Mouse (Mus musculus) forebrain, embryonic 13.5 days (tissue): Measurements from ENCODE around the gene Ttc26. TPM values are rescaled to one million over a fixed set of nuclear protein-coding genes. Genes with fewer than 3 reads are reported as not detected.
A peak's percentile ranks its signal among the peaks of the same experiment; 100 is the strongest.

Source experiments
- ATAC-seq: fragments of 200-750 bp; cut with Nextera tagmentation; 2 replicates; pipeline ENCODE4 v1.8.0; 2017
- H3K27ac ChIP-seq: fragments of 300-500 bp; sonication (generic); 2 replicates; pipeline ENCODE4 v1.5.1; 2015; ENCODE audit warnings: inconsistent platforms, mild to moderate bottlenecking, moderate library complexity
- H3K27me3 ChIP-seq: fragments of 300-500 bp; sonication (generic); 2 replicates; pipeline ENCODE4 v1.6.1; 2015; ENCODE audit warnings: mild to moderate bottlenecking, inconsistent platforms
- H3K36me3 ChIP-seq: fragments of 300-500 bp; sonication (generic); 2 replicates; pipeline ENCODE4 v1.6.1; 2015; ENCODE audit warnings: mild to moderate bottlenecking, inconsistent platforms; ENCODE audit not compliant: poor library complexity, severe bottlenecking
- H3K4me1 ChIP-seq: fragments of 300-500 bp; sonication (generic); 2 replicates; pipeline ENCODE4 v1.6.1; 2015; ENCODE audit warnings: inconsistent platforms
- H3K4me2 ChIP-seq: fragments of 300-500 bp; sonication (generic); 2 replicates; pipeline ENCODE4 v1.6.1; 2015; ENCODE audit warnings: inconsistent platforms, mild to moderate bottlenecking, moderate library complexity
- H3K4me3 ChIP-seq: fragments of 300-500 bp; sonication (generic); 2 replicates; pipeline ENCODE4 v1.5.1; 2015; ENCODE audit warnings: mild to moderate bottlenecking, inconsistent platforms
- H3K9ac ChIP-seq: fragments of 300-500 bp; sonication (generic); 2 replicates; pipeline ENCODE4 v1.6.1; 2015; ENCODE audit warnings: mild to moderate bottlenecking, inconsistent platforms
- H3K9me3 ChIP-seq: fragments of 300-500 bp; sonication (generic); replicated peaks from 2 replicates; pipeline ENCODE4 v1.6.1; 2016; ENCODE audit warnings: inconsistent platforms
- WGBS: fragments of 180-500 bp; shearing (Covaris S2); methylation state at CpG from one replicate; pipeline ENCODE4 v1.1.7; 2015; 5-methylcytosine and 5-hydroxymethylcytosine counted together
- polyA plus RNA-seq: library from polyadenylated mRNA; unstranded; fragments of >200 nt; fragmentation: Nextera tagmentation; extraction: Ambion mirVana; gene quantifications from 2 replicates; pipeline ENCODE4 v1.2.1, GENCODE M21; 2015

Gene Ttc26
- 9.5 and 9.7 TPM in 2 replicates for polyA plus RNA-seq

GRCm38 (mm10) chr6:38381129-38381771 lies at the start of gene Ttc26:
TSS of gene Ttc26 (plus strand) at chr6:38381469.
- no peaks in the 10 kb centered on the region for H3K27me3 ChIP-seq
- H3K36me3 ChIP-seq: peaks cover 12% of the 10 kb centered on the region
- H3K4me2 ChIP-seq: peak within 1 kb of the TSS; percentile 73
- no peaks in the 10 kb centered on the region for H3K9me3 ChIP-seq
- WGBS: under 1% methylated on average over 26 of the region's 26 CpGs
- H3K27ac ChIP-seq: peak within 1 kb of the TSS; percentile 52
- peaks cover 7% of the 10 kb centered on the region for H3K4me1 ChIP-seq
- peak within 1 kb of the TSS; percentile 74 for H3K9ac ChIP-seq
- peak within 1 kb of the TSS; percentile 58 for H3K4me3 ChIP-seq
- ATAC-seq: peak; percentile 97

- Histone ChIP-seq H3K27me3 (no peaks in the 10 kb centered on the region), H3K9ac (no peak overlapping the region), H3K36me3 (no peaks in the 10 kb centered on the region), H3K4me1 (no peaks in the 10 kb centered on the region), H3K4me2 (no peak overlapping the region), H3K9me3 (no peaks in the 10 kb centered on the region), H3K4me3 (no peak overlapping the region), H3K27ac (no peak overlapping the region)
- ATAC-seq: no peak
- 91% methylated on average over 6 of the region's 6 CpGs for WGBS
Observed at GRCm38 (mm10) chr6:38335264-38335663, 46.0 kb upstream of the Ttc26 start.

- WGBS: 89% methylated on average over 4 of the region's 4 CpGs
- no peaks in the 10 kb centered on the region for H3K36me3 ChIP-seq
- no peak for ATAC-seq
- no peaks in the 10 kb centered on the region for H3K9me3 ChIP-seq
- no peak overlapping the region for H3K4me3 ChIP-seq
- no peak overlapping the region for H3K4me2 ChIP-seq
- no peak overlapping the region for H3K9ac ChIP-seq
- H3K27me3 ChIP-seq: no peaks in the 10 kb centered on the region
- H3K27ac ChIP-seq: no peak overlapping the region
- no peaks in the 10 kb centered on the region for H3K4me1 ChIP-seq
Observed at GRCm38 (mm10) chr6:38337166-38337705, 44.0 kb upstream of the Ttc26 start.

- WGBS: 86% methylated on average over 6 of the region's 6 CpGs
- Histone ChIP-seq H3K9ac (no peak overlapping the region), H3K27me3 (no peaks in the 10 kb centered on the region), H3K27ac (no peak overlapping the region), H3K4me1 (no peaks in the 10 kb centered on the region), H3K4me3 (no peak overlapping the region), H3K9me3 (no peaks in the 10 kb centered on the region), H3K4me2 (no peak overlapping the region), H3K36me3 (no peaks in the 10 kb centered on the region)
- ATAC-seq: no peak
Observed at GRCm38 (mm10) chr6:38337951-38338350, 43.3 kb upstream of the Ttc26 start.

- no peaks in the 10 kb centered on the region for H3K4me1 ChIP-seq
- H3K9me3 ChIP-seq: no peaks in the 10 kb centered on the region
- no peaks in the 10 kb centered on the region for H3K27me3 ChIP-seq
- H3K4me3 ChIP-seq: no peak overlapping the region
- no peak overlapping the region for H3K27ac ChIP-seq
- 63% methylated on average over 2 of the region's 2 CpGs for WGBS
- H3K9ac ChIP-seq: no peak overlapping the region
- H3K36me3 ChIP-seq: no peaks in the 10 kb centered on the region
- no peak for ATAC-seq
- no peak overlapping the region for H3K4me2 ChIP-seq
Observed at GRCm38 (mm10) chr6:38339078-38339477, 42.2 kb upstream of the Ttc26 start.

- Histone ChIP-seq H3K36me3 (no peaks in the 10 kb centered on the region), H3K9me3 (no peaks in the 10 kb centered on the region), H3K27ac (no peak overlapping the region), H3K4me2 (no peak overlapping the region), H3K4me1 (no peaks in the 10 kb centered on the region), H3K4me3 (no peak overlapping the region), H3K9ac (no peak overlapping the region), H3K27me3 (no peaks in the 10 kb centered on the region)
- WGBS: 79% methylated on average over 11 of the region's 11 CpGs
- no peak for ATAC-seq
Observed at GRCm38 (mm10) chr6:38341751-38342665, 39.3 kb upstream of the Ttc26 start.

GRCm38 (mm10) chr6:38342666-38342992 lies 38.6 kb upstream of the Ttc26 start:
- Histone ChIP-seq H3K4me2 (no peak overlapping the region), H3K4me3 (no peak overlapping the region), H3K9me3 (no peaks in the 10 kb centered on the region), H3K9ac (no peak overlapping the region), H3K4me1 (no peaks in the 10 kb centered on the region), H3K27me3 (no peaks in the 10 kb centered on the region), H3K36me3 (no peaks in the 10 kb centered on the region), H3K27ac (no peak overlapping the region)
- WGBS: 85% methylated on average over 8 of the region's 8 CpGs
- no peak for ATAC-seq

- H3K4me1 ChIP-seq: no peaks in the 10 kb centered on the region
- no peak overlapping the region for H3K4me3 ChIP-seq
- no peak overlapping the region for H3K27ac ChIP-seq
- ATAC-seq: no peak
- WGBS: 55% methylated on average over 3 of the region's 3 CpGs
- H3K4me2 ChIP-seq: no peak overlapping the region
- no peaks in the 10 kb centered on the region for H3K36me3 ChIP-seq
- H3K27me3 ChIP-seq: no peaks in the 10 kb centered on the region
- no peak overlapping the region for H3K9ac ChIP-seq
- no peaks in the 10 kb centered on the region for H3K9me3 ChIP-seq
Observed at GRCm38 (mm10) chr6:38343581-38343980, 37.7 kb upstream of the Ttc26 start.

GRCm38 (mm10) chr6:38344006-38344670 lies 37.1 kb upstream of the Ttc26 start:
- Histone ChIP-seq H3K4me2 (no peak overlapping the region), H3K27me3 (no peaks in the 10 kb centered on the region), H3K4me3 (no peak overlapping the region), H3K27ac (no peak overlapping the region), H3K36me3 (no peaks in the 10 kb centered on the region), H3K9me3 (no peaks in the 10 kb centered on the region), H3K9ac (no peak overlapping the region), H3K4me1 (no peaks in the 10 kb centered on the region)
- WGBS: 84% methylated on average over 7 of the region's 7 CpGs
- ATAC-seq: no peak

GRCm38 (mm10) chr6:38345796-38346195 lies 35.5 kb upstream of the Ttc26 start:
- H3K4me2 ChIP-seq: no peak overlapping the region
- no peak overlapping the region for H3K9ac ChIP-seq
- H3K4me3 ChIP-seq: no peak overlapping the region
- H3K9me3 ChIP-seq: no peaks in the 10 kb centered on the region
- ATAC-seq: no peak
- no peaks in the 10 kb centered on the region for H3K4me1 ChIP-seq
- WGBS: 64% methylated on average over 7 of the region's 7 CpGs
- peaks cover 15% of the 10 kb centered on the region for H3K27me3 ChIP-seq
- H3K36me3 ChIP-seq: no peaks in the 10 kb centered on the region
- no peak overlapping the region for H3K27ac ChIP-seq

GRCm38 (mm10) chr6:38347875-38348274 lies 33.4 kb upstream of the Ttc26 start:
- no peak overlapping the region for H3K4me3 ChIP-seq
- H3K4me1 ChIP-seq: no peaks in the 10 kb centered on the region
- no peak for ATAC-seq
- no peaks in the 10 kb centered on the region for H3K9me3 ChIP-seq
- no peak overlapping the region for H3K9ac ChIP-seq
- WGBS: 80% methylated on average over 5 of the region's 5 CpGs
- H3K4me2 ChIP-seq: no peak overlapping the region
- H3K27me3 ChIP-seq: peaks cover 33% of the 10 kb centered on the region
- H3K36me3 ChIP-seq: no peaks in the 10 kb centered on the region
- no peak overlapping the region for H3K27ac ChIP-seq
